Mouse (Mus musculus): Measurements from ENCODE around the gene Ddi2. TPM values are rescaled to one million over a fixed set of nuclear protein-coding genes. Genes with fewer than 3 reads are reported as not detected.

Ddi2 gene
- total RNA-seq, 2 experiments from 2014 or later, result 27.7 to 28.1 TPM

DNA sequence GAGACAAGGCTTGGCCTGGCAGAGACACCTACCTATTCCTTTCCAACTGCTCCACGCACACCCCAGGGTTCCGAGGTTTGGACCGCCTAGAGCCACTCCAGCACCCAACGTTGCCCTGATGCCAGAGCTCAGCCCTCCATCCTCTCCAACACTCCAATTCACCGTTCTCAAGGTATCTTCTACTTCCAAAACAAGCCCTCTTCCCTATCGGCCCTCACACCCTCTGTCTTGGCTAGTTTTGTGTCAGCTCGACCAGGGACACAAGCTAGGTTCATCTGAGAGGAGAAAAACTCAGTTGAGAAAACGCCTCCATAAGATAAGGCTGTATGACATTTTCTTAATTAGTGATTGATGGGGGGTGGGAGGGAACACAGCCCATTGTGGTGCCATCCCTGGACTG is 58.4 kb downstream of the Ddi2 start, which contains the start of gene Plekhm2:
Gene Plekhm2, minus strand, starts transcription at position 101 of the 400 bp plus-strand sequence.
- intact Hi-C loops (cut with DNase I), result no loop called here

DNA sequence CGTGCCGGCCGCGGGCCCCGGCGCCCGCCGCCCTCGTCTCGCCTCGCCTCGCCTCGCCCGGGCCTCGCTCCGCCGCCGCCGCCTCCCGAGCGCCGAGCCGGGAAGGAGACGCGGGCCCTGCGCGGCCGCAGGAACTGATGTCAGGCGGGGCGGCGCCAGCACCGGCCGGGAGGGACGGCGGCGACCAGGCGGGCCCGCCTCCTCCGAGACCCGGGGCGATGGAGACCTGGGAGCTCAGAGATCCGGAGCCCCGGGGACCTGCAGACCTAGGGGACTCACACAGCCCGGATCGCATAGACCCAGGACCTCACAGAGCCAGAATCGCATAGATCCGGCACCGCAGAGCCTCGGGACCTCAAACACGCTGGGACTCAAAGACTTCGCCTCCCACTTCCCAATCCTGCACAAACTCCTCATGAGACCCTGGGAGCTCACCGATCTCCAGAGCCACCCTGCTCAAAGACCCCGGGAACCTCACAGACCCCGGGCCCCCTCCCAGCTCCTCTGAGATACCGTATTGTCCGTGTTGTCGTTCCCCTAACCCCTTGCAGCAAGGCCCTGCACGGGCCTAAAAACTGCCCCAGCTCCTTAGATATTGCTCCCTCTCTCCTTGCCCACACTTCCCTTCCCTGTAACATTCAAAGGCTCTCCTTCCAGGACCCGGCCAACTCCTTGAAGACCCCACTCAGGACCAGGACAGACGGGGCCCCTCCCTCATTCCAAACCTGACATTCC is 59.0 kb downstream of the Ddi2 start:
- intact Hi-C loops (cut with DNase I), result no loop called here
- DNase-seq (ENCODE audit: extremely low spot score in 1 of 2, low spot score in 2 of 2), result peak; percentile 52 to 87

More for the DNA sequence above, 58.4 kb downstream of the Ddi2 start, which contains the start of gene Plekhm2:
- no peak for DNase-seq (ENCODE audit: extremely low spot score in 1 of 2, low spot score in 2 of 2)

DNA sequence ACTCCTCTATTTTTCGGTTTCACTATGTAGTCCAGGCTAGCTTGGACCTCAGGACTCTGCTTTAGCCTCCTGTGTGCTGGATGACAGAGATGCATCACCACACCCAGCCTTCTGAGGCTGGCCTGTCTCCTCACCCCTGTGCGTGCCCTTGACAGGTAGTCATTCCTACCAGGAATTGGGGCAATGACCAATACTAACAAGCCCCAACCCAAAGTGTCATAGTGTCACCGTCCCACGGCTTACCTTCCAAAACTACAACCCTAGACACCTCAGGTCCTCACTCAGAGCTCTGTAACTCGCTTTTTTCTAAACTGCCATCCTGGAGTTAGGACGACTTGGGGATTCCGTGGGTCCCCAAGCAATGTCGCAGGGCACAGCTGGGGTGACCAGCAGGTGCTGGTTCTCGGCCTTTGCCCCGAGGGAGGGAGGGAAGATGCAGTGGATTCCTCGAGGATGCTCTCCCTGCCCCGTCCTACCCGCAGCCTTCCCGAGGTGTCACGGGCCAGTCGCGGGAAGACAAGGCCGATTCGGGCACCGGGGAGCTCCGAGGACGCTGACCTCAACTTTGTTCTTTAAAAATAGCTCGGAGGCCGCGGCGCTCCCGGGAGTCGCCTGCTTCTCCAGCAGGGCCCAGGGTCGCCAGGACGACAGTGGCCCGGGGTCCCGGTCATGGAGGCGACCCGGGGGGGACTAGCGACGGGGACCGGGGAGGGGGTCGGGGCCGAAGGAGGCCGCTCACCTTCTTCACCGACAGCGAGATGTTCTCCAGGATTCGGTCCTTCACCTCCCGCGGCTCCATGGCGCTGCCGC is 59.9 kb downstream of the Ddi2 start:
- intact Hi-C loops (cut with DNase I), result no loop called here
- peak in 1 of 2 experiments; percentile 53 for DNase-seq (ENCODE audit: extremely low spot score in 1 of 2, low spot score in 2 of 2)

DNA sequence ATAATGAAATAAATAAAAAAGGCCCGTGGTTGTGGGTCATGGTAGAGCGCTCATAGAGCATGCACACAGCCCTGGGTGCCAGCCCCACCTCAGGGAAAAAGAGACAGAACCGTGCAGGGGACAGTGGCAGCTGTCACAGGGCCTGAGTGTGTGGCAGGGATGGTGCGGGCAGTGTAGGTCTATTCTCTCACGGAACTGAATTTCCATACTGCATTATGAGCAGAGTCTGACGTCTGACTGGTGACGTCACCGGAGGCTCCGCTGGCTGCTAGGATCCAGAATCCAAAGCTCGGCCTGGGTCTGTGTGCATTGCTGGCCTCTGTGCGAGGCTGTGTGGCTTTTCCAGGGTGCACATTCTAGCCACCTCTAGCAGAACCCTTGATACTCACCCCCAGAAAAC is 62.3 kb downstream of the Ddi2 start:
- intact Hi-C loops (cut with DNase I), result no loop called here
- no peak for DNase-seq (ENCODE audit: extremely low spot score in 1 of 2, low spot score in 2 of 2)

DNA sequence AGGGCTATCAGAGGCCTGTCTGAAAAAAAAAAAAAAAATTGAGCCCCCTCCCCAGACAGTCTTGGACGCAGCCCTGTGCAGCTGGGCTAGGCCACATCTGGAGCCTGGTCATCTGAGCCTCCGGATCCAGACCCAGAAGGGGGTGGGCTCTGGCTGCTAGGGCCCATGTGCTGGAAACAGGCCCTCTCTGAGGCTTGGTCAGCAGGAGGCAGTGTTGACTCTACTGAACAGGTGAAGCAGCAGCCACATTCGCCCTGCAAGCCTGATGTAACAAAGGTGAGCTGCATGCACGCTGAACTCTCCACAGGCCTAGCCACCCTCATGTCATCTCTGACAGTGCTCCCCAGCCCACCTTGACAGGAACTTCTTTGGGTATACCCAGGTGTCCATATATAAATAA is 63.5 kb downstream of the Ddi2 start:
- intact Hi-C loops (cut with DNase I), result no loop called here
- peak in 1 of 2 experiments; percentile 43 for DNase-seq (ENCODE audit: extremely low spot score in 1 of 2, low spot score in 2 of 2)

DNA sequence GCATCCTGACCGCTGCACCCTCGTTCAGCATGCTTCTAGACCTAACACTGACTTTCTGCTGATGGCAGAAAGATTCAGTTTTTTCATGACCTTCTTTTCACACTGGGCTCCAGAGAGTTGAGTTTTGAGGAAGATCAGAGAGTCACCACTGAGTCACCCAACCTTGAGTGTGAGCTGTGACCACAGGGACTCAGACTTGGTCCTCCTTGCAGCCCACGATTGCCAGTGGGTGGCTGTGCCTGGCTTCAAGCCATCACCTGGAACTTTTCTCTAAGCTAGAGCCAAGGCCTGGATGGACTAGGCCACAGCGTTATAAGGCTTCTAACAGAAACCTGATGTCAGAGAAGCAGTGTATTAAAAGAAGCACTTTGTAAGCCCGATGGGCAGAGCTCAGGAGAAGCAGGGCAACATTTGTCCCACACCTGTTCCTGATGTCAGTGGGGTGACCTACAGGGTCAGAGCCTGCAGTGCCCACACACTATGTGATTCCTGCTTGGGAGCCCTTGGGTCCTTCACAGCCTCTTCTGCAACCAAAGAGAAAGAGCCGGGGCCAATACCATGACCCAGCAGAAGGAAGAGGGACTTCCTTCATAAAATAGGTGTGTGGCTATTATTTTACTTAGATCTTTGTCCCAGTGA is 64.3 kb downstream of the Ddi2 start:
- no peak for DNase-seq (ENCODE audit: extremely low spot score in 1 of 2, low spot score in 2 of 2)
- intact Hi-C loops (cut with DNase I), result no loop called here

DNA sequence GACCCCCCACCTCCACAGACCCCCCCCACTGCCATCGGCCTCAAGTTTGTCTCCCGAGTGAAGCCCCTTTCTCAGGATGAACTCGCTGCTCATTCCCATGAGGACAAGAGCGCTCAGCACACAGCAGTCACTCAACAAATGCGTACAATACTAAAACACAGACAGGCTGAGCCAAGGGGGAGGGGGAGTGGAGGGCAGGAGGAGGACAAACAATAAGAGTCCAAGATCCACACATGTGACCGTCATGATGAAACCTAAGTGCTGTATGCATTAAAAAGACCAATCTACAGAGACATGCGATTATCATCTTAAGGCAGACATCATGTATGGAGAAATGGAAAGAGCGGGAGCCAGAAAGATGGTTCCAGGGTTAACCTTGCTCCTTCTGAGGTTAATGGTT is 66.3 kb downstream of the Ddi2 start:
- intact Hi-C loops (cut with DNase I), result no loop called here
- DNase-seq (ENCODE audit: extremely low spot score in 1 of 2, low spot score in 2 of 2), result no peak

DNA sequence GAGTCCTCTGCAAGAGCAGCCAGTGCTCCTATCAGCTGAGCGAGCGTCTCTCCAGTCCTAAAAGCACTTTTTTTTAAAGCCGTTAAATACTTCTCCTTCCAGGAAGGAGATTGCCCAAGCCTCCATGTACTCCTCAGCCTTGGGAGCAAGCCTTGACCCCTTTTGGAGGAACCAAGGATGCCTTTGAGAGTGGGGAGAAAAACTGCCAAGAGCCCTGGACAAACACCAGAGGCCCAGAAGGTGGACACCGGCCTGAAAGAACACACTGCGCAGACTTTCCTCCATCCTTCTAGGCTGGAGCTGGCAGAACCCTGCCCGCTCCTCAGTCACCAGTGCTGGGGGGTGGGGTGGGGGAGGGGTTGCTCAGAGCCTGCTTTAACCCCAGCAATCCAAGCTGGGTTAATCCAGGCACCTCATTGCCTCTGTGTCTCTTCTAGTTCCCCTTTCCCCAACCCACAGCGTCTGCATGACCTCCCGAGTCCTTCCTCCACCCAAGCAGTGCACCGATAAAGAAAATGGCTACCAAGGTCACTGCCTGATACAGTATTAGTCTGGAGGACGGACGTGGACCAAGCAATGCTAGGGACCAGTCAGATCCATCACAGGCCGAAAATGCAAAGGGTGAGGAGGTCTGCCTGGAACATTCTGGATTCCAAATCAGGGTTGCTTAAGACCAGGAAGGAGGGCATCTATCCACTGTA is 67.2 kb downstream of the Ddi2 start:
- peak in 1 of 2 experiments; percentile 50 for DNase-seq (ENCODE audit: extremely low spot score in 1 of 2, low spot score in 2 of 2)
- intact Hi-C loops (cut with DNase I), result no loop called here

DNA sequence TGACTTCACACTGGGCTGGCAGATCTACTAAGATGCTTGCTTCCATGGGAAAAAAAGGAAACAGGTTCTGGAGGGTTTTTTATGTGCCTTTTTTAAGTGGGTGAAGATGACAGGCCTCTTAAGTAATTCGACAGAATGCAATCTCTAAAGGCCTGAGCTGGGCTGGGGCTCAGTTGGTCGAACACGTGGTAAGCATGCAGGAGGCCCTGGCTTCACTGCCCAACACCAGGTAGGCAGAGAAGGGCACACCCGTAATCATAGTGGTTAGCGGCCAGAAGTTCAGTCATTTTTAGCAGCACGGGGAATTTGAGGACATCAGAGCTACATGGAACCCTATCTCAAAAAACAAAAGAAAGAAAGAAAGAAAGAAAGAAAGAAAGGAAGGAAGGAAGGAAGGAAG is 68.7 kb downstream of the Ddi2 start:
- intact Hi-C loops (cut with DNase I), result no loop called here
- DNase-seq (ENCODE audit: extremely low spot score in 1 of 2, low spot score in 2 of 2), result no peak

DNA sequence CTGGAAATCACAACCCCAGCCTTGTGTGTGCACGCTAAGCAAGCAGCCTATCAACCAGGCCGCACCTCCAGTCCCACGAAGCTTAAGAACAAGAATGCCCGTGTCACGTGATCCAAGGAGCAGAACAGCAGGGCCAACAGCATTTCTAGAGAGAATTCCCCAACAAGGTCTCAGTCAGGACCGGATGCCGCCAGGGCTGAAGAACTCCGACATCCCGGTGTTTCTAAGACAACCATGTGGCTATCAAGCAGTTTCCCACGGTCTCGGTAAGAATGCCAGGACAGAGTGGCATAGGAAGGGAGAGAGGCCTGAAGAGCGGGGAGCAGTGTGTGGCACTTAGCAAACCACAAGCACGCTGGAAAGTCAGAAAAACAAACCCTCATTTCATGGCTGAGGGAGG is 69.4 kb downstream of the Ddi2 start:
- DNase-seq (ENCODE audit: extremely low spot score in 1 of 2, low spot score in 2 of 2), result no peak
- intact Hi-C loops (cut with DNase I), result no loop called here

DNA sequence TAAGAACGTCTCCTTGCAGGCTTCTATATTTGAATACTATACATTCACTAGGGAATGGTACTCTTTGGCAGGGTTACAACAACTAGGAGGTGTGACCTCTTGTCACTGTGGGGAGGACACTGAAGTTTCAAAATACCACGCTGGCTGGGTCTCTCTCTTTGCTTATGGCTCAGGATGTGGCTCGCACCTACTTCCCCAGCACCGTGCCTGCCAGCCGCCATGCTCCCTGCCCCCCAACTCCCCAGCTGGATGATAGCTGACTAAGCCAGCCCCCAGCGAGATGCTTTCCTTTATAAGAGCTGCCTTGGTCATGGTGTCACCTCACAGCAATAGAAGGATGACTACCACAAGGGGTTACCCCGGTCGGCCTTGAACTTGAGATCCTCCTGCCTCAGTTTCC is 70.2 kb downstream of the Ddi2 start:
- intact Hi-C loops (cut with DNase I), result no loop called here
- DNase-seq (ENCODE audit: extremely low spot score in 1 of 2, low spot score in 2 of 2), result no peak

DNA sequence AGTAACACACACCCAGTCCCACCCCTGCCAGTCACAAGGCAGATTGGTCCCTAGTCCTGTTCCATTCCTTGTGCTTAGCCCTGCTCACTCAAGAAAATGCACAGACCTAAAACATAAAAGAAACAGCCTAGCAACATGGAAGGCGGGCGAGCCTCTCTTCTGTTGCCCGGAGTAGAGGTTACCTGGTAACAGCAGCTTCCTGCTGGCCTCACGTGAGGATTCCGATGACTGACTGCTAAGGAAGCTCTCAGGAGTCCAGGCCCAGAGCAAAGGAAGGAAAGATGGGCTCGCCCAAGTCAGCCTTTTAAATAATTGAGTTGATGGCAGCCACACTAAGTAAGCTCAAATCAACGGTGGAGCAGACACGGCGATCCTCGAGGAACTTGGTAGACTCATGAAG is 71.3 kb downstream of the Ddi2 start:
- intact Hi-C loops (cut with DNase I), result no loop called here
- no peak for DNase-seq (ENCODE audit: extremely low spot score in 1 of 2, low spot score in 2 of 2)

DNA sequence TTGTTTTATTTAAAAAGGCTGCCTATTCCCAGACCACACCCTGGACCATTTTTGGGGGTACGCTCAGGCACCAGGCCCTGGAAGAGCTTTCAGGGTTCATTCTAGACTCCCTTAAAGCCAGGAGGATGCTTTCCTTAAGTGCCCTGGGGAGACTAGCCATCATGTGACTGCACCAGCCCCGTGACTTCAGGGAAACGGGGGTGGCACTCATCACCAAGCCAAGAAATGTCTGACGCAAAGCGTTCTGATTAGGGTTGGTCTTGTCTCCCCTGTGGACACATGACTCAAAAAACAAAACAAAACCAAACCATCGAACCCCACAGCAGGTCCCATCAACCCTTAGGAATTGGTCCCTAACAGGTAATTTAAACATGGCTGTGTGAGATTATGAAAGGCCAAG is 71.9 kb downstream of the Ddi2 start:
- intact Hi-C loops (cut with DNase I), result no loop called here
- DNase-seq (ENCODE audit: extremely low spot score in 1 of 2, low spot score in 2 of 2), result no peak

DNA sequence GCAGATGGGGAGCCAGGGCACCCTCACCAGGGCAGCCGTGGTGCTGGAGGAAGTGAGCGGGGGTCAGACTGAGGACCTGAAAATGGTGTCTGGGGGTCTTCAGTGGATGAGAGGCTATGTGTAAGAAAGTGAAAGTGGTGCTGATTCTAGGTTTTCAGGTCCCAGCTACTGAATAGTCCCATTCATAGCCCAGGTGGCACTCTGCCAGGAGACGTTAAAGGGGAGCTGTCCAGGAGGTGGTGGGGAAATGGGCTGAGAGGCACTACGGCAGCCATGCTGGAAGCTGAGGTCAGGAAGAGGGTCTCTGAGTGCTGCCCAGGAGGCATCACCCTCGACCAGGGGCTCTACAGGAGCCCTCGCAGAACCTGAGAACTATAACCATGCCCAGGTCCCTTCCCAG is 74.0 kb downstream of the Ddi2 start:
- peak in 1 of 2 experiments; percentile 72 for DNase-seq (ENCODE audit: extremely low spot score in 1 of 2, low spot score in 2 of 2)
- intact Hi-C loops (cut with DNase I), result no loop called here

DNA sequence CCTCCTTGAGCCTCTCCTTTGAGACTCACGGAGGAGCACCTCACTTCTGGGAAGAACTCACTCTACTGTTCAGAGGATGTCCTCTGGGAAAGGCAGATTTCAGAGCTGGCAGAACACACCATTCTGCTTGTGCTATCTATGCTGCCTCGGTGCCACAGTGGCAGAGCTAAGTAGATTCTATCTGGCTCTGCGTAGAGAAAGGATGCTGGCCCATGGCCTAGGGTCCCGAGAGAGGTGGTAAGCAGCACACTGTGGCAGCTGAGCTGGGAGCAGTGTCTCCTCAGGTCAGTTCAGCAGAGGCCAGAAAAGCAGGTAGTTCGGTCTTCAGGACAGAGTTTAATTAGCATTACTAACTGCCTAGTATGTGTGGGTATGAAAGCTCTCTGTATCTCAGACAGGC is 75.0 kb downstream of the Ddi2 start:
- intact Hi-C loops (cut with DNase I), result no loop called here
- DNase-seq (ENCODE audit: extremely low spot score in 1 of 2, low spot score in 2 of 2), result no peak

DNA sequence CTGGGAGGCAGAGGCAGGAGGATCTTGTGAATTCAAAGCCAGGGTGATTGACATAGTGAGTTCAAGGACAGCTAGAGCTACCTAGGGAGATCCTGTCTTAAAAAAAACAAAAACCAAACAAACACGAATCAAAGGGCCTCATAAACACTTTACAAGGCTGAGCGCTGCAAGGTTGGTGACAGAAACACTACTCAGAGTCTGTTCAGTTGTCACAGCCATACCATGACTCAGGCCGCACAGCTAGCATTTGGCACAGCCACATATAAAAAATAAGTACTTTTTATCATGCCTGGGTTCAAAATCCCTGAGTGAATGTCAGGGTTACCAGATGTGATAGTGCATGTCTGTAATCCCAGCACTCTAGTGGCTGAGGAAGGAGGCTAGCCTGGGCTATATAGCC is 76.0 kb downstream of the Ddi2 start:
- no peak for DNase-seq (ENCODE audit: extremely low spot score in 1 of 2, low spot score in 2 of 2)
- intact Hi-C loops (cut with DNase I), result no loop called here

DNA sequence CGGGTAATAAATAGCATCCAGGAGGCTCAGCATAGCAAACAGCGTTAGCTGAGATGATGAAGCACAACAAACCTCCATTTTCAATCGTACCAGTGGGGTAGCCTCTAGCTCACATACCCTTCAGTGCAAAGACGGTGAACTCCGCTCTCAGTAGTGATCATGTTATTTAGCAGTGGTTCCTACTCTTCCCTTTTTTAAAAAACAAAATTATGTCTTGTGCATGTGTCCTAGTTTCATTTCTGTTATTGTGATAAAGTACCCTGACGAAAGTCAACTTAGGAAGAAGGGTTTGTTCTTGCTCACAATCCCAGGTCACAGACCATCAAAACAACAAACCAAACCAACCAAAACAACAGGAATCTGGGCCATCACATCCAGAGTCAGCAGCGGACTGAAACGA is 77.2 kb downstream of the Ddi2 start:
- no peak for DNase-seq (ENCODE audit: extremely low spot score in 1 of 2, low spot score in 2 of 2)
- intact Hi-C loops (cut with DNase I), result no loop called here

DNA sequence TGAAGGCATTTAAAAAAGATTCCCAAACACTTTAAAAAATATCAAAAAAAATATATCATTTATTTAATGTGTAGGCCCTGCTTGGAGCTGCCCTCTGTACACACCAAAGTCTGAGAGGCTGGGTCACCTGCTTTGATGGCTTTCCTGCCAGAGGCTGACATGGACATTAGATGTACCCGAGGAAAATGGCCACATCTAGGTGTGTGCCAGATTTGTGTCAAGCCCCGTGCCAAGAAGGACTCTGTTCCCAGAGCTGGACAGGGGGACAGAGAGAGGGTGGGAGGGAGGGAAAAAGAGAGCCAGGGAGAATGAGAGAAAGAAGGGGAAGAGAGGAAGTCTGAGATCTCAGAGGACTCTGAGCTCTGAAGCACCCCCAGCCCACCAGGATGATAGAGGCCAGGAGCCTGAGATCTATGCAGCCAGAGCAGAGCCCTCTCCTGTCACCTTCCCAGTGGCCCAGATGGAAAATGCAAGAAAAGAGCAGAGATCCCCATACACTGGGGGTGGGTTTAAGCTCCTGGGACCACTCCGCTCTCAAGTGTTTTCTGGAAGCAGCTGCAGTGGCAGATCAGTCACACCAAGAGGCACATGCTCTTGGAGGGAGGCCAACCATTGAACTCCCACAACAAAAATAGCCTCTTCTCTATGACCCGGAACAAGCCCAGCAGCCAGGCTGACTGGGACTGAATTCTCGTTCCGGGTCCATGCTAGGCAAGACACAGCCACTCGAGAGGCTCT is 79.9 kb downstream of the Ddi2 start:
- peak; percentile 64 to 80 for DNase-seq (ENCODE audit: extremely low spot score in 1 of 2, low spot score in 2 of 2)
- intact Hi-C loops (cut with DNase I), result no loop called here
